ENCODE assay signal across 9 mouse cellular contexts in genomic region chr12:86983470-86984193, GRCm38 (mm10). TPM values are rescaled to one million over a fixed set of nuclear protein-coding genes. Genes with fewer than 3 reads are reported as not detected.
DNase-seq lines count a peak whose midpoint lies in the region; ATAC-seq and TF ChIP-seq lines count a peak whose summit lies in the region.
"Had no signal": no experiment of that assay in that cellular context is flagged by ENCODE, and none has a peak within 500 bp of the region (broad histone marks: within the 10 kb centered on the region; RNA-seq: fewer than 3 reads in every experiment).

No protein-coding gene starts in this region.

- H3K36me3 ChIP-seq in liver, embryonic 12.5 days = no peaks in the 10 kb centered on the region
- H3K36me3 ChIP-seq in embryonic facial prominence, embryonic 11.5 days (replicated peaks; ENCODE audit: control insufficient read depth, insufficient read depth, low read depth, low read length) = no peaks in the 10 kb centered on the region
- H3K36me3 ChIP-seq in heart, embryonic 11.5 days (ENCODE audit: control insufficient read depth, insufficient read depth, low read length) = no peaks in the 10 kb centered on the region
- H3K36me3 ChIP-seq in kidney, embryonic 14.5 days (ENCODE audit: control insufficient read depth, insufficient read depth, low read length) = no peaks in the 10 kb centered on the region
- no peaks in the 10 kb centered on the region for H3K36me3 ChIP-seq in lung, embryonic 14.5 days (ENCODE audit: insufficient read depth)
- no peaks in the 10 kb centered on the region for H3K36me3 ChIP-seq in neural tube, embryonic 15.5 days
- H3K36me3 ChIP-seq: G1E had no signal

- DNase-seq in liver = peak; percentile 66
- DNase-seq in embryonic facial prominence, embryonic 11.5 days (ENCODE audit: low spot score) = peak; percentile 92
- peak; percentile 89 for DNase-seq in lung, embryonic 14.5 days

- H3K4me2 ChIP-seq in liver, embryonic 12.5 days = no peak overlapping the region
- 0 out of 2 replicates have a peak overlapping the region, but pooled peaks have one; percentile 25 for H3K4me2 ChIP-seq in embryonic facial prominence, embryonic 11.5 days (ENCODE audit: low read depth, low read length)
- H3K4me2 ChIP-seq in heart, embryonic 11.5 days = peak overlapping the region; percentile 40
- H3K4me2 ChIP-seq in kidney, embryonic 14.5 days (replicated peaks; ENCODE audit: low read depth, low read length) = no peak overlapping the region
- no peak overlapping the region for H3K4me2 ChIP-seq in lung, embryonic 14.5 days
- H3K4me2 ChIP-seq in neural tube, embryonic 15.5 days = peak overlapping the region; percentile 47

- H3K9ac ChIP-seq in liver, embryonic 12.5 days = no peak overlapping the region
- no peak overlapping the region for H3K9ac ChIP-seq in embryonic facial prominence, embryonic 11.5 days (replicated peaks; ENCODE audit: low read length)
- no peak overlapping the region for H3K9ac ChIP-seq in heart, embryonic 11.5 days (ENCODE audit: low read depth, low read length)
- no peak overlapping the region for H3K9ac ChIP-seq in kidney, embryonic 14.5 days (ENCODE audit: low read depth, low read length)
- H3K9ac ChIP-seq in lung, embryonic 14.5 days = no peak overlapping the region
- H3K9ac ChIP-seq in neural tube, embryonic 15.5 days (replicated peaks) = 0 out of 2 replicates have a peak overlapping the region, but pooled peaks have one; percentile 1

- H3K27me3 ChIP-seq in liver, embryonic 12.5 days (replicated peaks) = peaks cover 96% of the 10 kb centered on the region
- peaks cover 10% of the 10 kb centered on the region for H3K27me3 ChIP-seq in embryonic facial prominence, embryonic 11.5 days (ENCODE audit: control insufficient read depth, insufficient read depth, low read length)
- peaks cover 79% of the 10 kb centered on the region for H3K27me3 ChIP-seq in heart, embryonic 11.5 days (ENCODE audit: control insufficient read depth, insufficient read depth, low read length)
- H3K27me3 ChIP-seq in kidney, embryonic 14.5 days (ENCODE audit: control insufficient read depth, insufficient read depth, low read length) = peaks cover 29% of the 10 kb centered on the region
- H3K27me3 ChIP-seq in lung, embryonic 14.5 days (ENCODE audit: insufficient read depth, low read length) = peaks cover 51% of the 10 kb centered on the region
- H3K27me3 ChIP-seq in neural tube, embryonic 15.5 days (replicated peaks) = peaks cover 70% of the 10 kb centered on the region

- no peak overlapping the region for H3K27ac ChIP-seq in liver, embryonic 12.5 days
- H3K27ac ChIP-seq in embryonic facial prominence, embryonic 11.5 days (replicated peaks; ENCODE audit: low read depth, low read length) = no peak overlapping the region
- H3K27ac ChIP-seq in heart, embryonic 11.5 days (ENCODE audit: low read depth, low read length) = no peak overlapping the region
- no peak overlapping the region for H3K27ac ChIP-seq in kidney, embryonic 14.5 days (ENCODE audit: low read depth, low read length)
- no peak overlapping the region for H3K27ac ChIP-seq in lung, embryonic 14.5 days (ENCODE audit: low read depth)
- no peak overlapping the region for H3K27ac ChIP-seq in neural tube, embryonic 15.5 days (replicated peaks)

- no peak overlapping the region for H3K4me3 ChIP-seq in liver, embryonic 12.5 days
- H3K4me3 ChIP-seq in embryonic facial prominence, embryonic 11.5 days (ENCODE audit: low read depth, low read length) = no peak overlapping the region
- H3K4me3 ChIP-seq in heart, embryonic 11.5 days (ENCODE audit: low read depth, low read length) = no peak overlapping the region
- no peak overlapping the region for H3K4me3 ChIP-seq in kidney, embryonic 14.5 days (ENCODE audit: low read length)
- no peak overlapping the region for H3K4me3 ChIP-seq in lung, embryonic 14.5 days (ENCODE audit: low read depth, low read length)
- peak overlapping the region; percentile 4; the same call in 1 of the 2 replicates for H3K4me3 ChIP-seq in neural tube, embryonic 15.5 days (replicated peaks)

- no peaks in the 10 kb centered on the region for H3K4me1 ChIP-seq in liver, embryonic 12.5 days
- H3K4me1 ChIP-seq in embryonic facial prominence, embryonic 11.5 days (ENCODE audit: control insufficient read depth, insufficient read depth, low read length) = no peaks in the 10 kb centered on the region
- no peaks in the 10 kb centered on the region for H3K4me1 ChIP-seq in heart, embryonic 11.5 days (ENCODE audit: control insufficient read depth, insufficient read depth, low read length)
- no peaks in the 10 kb centered on the region for H3K4me1 ChIP-seq in kidney, embryonic 14.5 days (ENCODE audit: control insufficient read depth, insufficient read depth, low read length)
- H3K4me1 ChIP-seq in lung, embryonic 14.5 days (ENCODE audit: insufficient read depth) = no peaks in the 10 kb centered on the region
- H3K4me1 ChIP-seq in neural tube, embryonic 15.5 days = peaks cover 17% of the 10 kb centered on the region

- 6% methylated on average over 28 of the region's 28 CpGs for WGBS in liver, embryonic 12.5 days (ENCODE audit: insufficient replicate concordance)
- 3% methylated on average over 28 of the region's 28 CpGs for WGBS in embryonic facial prominence, embryonic 11.5 days
- WGBS in heart, embryonic 11.5 days (ENCODE audit: insufficient replicate concordance) = 3% methylated on average over 27 of the region's 28 CpGs
- 3% methylated on average over 28 of the region's 28 CpGs for WGBS in kidney, embryonic 14.5 days
- WGBS in lung, embryonic 14.5 days = 4% methylated on average over 27 of the region's 28 CpGs
- WGBS in neural tube, embryonic 15.5 days = 3% methylated on average over 28 of the region's 28 CpGs

- ATAC-seq in liver, embryonic 12.5 days = no peak
- ATAC-seq in embryonic facial prominence, embryonic 11.5 days (replicated peaks; ENCODE audit: insufficient number of reproducible peaks, low FRiP score, low TSS enrichment, low read depth) = peak; percentile 69
- no peak for ATAC-seq in heart, embryonic 11.5 days (replicated peaks; ENCODE audit: insufficient number of reproducible peaks, low FRiP score, low TSS enrichment)
- ATAC-seq in kidney, embryonic 14.5 days (ENCODE audit: low FRiP score, low TSS enrichment) = peak; percentile 61
- peak; percentile 69; the same call in 1 of the 2 replicates for ATAC-seq in lung, embryonic 14.5 days (ENCODE audit: insufficient read depth)
- ATAC-seq in neural tube, embryonic 15.5 days (ENCODE audit: low FRiP score) = peak; percentile 58
- ATAC-seq in monocyte, adult 5-6 weeks (replicated peaks; ENCODE audit: insufficient number of reproducible peaks, low FRiP score, low TSS enrichment, poor library complexity, severe bottlenecking) = no peak

- no peaks in the 10 kb centered on the region for H3K9me3 ChIP-seq in liver, embryonic 12.5 days (replicated peaks)
- H3K9me3 ChIP-seq in embryonic facial prominence, embryonic 11.5 days (replicated peaks; ENCODE audit: control insufficient read depth, low read length) = no peaks in the 10 kb centered on the region
- no peaks in the 10 kb centered on the region for H3K9me3 ChIP-seq in heart, embryonic 11.5 days (replicated peaks; ENCODE audit: control insufficient read depth, low read length)
- no peaks in the 10 kb centered on the region for H3K9me3 ChIP-seq in kidney, embryonic 14.5 days (ENCODE audit: control insufficient read depth, low read length)
- no peaks in the 10 kb centered on the region for H3K9me3 ChIP-seq in lung, embryonic 14.5 days (ENCODE audit: low read depth, low read length)
- no peaks in the 10 kb centered on the region for H3K9me3 ChIP-seq in neural tube, embryonic 15.5 days (replicated peaks)
- H3K9me3 ChIP-seq: G1E had no signal

- no peak for TF ChIP-seq CTCF in lung, embryonic 14.5 days (IDR thresholded peaks at IDR 0.05; ENCODE audit: low read depth)

RNA-seq across cellular contexts. Expression of gene Zdhhc22, which starts 6.6 kb away (rescaled TPM):
- not detected in 2 replicates for polyA plus RNA-seq in liver, embryonic 12.5 days (2016; fragmentation: Nextera tagmentation; extraction: Ambion mirVana)
- polyA plus RNA-seq in embryonic facial prominence, embryonic 11.5 days (2014; fragmentation: Nextera tagmentation; extraction: Ambion mirVana) = 0.57 and 0.72 TPM in 2 replicates
- 0.20 TPM in 1 of 2 replicates, not detected in the other for polyA plus RNA-seq in heart, embryonic 11.5 days (2014; fragmentation: Nextera tagmentation; extraction: Ambion mirVana)
- not detected in 2 replicates for polyA plus RNA-seq in kidney, embryonic 14.5 days (2014; fragmentation: Nextera tagmentation; extraction: Ambion mirVana)
- polyA plus RNA-seq in lung, embryonic 14.5 days (2014; fragmentation: Nextera tagmentation; extraction: Ambion mirVana) = 0.05 TPM in 1 of 2 replicates, not detected in the other
- polyA plus RNA-seq in neural tube, embryonic 15.5 days (2015; fragmentation: Nextera tagmentation; extraction: Ambion mirVana) = 18.2 and 19.4 TPM in 2 replicates
- 0.38 TPM in 1 of 3 replicates, not detected in the others for total RNA-seq in monocyte, adult 5-6 weeks (2017)
- polyA plus RNA-seq: G1E had no signal

RNA-seq across cellular contexts. Expression of gene Cipc, which starts 36.8 kb away (rescaled TPM):
- polyA plus RNA-seq in liver, embryonic 12.5 days (2016; fragmentation: Nextera tagmentation; extraction: Ambion mirVana) = 18.0 and 19.2 TPM in 2 replicates
- polyA plus RNA-seq in embryonic facial prominence, embryonic 11.5 days (2014; fragmentation: Nextera tagmentation; extraction: Ambion mirVana) = 30.8 and 33.5 TPM in 2 replicates
- polyA plus RNA-seq in heart, embryonic 11.5 days (2014; fragmentation: Nextera tagmentation; extraction: Ambion mirVana) = 26.7 and 31.0 TPM in 2 replicates
- polyA plus RNA-seq in kidney, embryonic 14.5 days (2014; fragmentation: Nextera tagmentation; extraction: Ambion mirVana) = 12.6 and 30.4 TPM in 2 replicates
- 22.4 and 24.3 TPM in 2 replicates for polyA plus RNA-seq in lung, embryonic 14.5 days (2014; fragmentation: Nextera tagmentation; extraction: Ambion mirVana)
- 37.2 and 40.8 TPM in 2 replicates for polyA plus RNA-seq in neural tube, embryonic 15.5 days (2015; fragmentation: Nextera tagmentation; extraction: Ambion mirVana)
- total RNA-seq in monocyte, adult 5-6 weeks (2017) = 25.1 to 34.7 TPM (median 25.9 TPM) in 3 replicates

RNA-seq across cellular contexts. Expression of gene Tmem63c, which starts 37.5 kb away (rescaled TPM):
- not detected in 2 replicates for polyA plus RNA-seq in liver, embryonic 12.5 days (2016; fragmentation: Nextera tagmentation; extraction: Ambion mirVana)
- 0.14 and 0.18 TPM in 2 replicates for polyA plus RNA-seq in embryonic facial prominence, embryonic 11.5 days (2014; fragmentation: Nextera tagmentation; extraction: Ambion mirVana)
- polyA plus RNA-seq in heart, embryonic 11.5 days (2014; fragmentation: Nextera tagmentation; extraction: Ambion mirVana) = not detected in 2 replicates
- polyA plus RNA-seq in kidney, embryonic 14.5 days (2014; fragmentation: Nextera tagmentation; extraction: Ambion mirVana) = 0.08 TPM in 1 of 2 replicates, not detected in the other
- not detected in 2 replicates for polyA plus RNA-seq in lung, embryonic 14.5 days (2014; fragmentation: Nextera tagmentation; extraction: Ambion mirVana)
- 10.8 and 12.3 TPM in 2 replicates for polyA plus RNA-seq in neural tube, embryonic 15.5 days (2015; fragmentation: Nextera tagmentation; extraction: Ambion mirVana)
- total RNA-seq in monocyte, adult 5-6 weeks (2017) = not detected in 3 replicates
- total RNA-seq: G1E had no signal
- polyA plus RNA-seq: G1E had no signal

Comparison
In these comparisons a context has a peak if more than half of its experiments do, and no peak if none do; other contexts are left out.
1. ATAC-seq: peak in embryonic facial prominence, embryonic 11.5 days (single experiment), kidney, embryonic 14.5 days (single experiment), lung, embryonic 14.5 days (single experiment) and neural tube, embryonic 15.5 days (single experiment); none in liver, embryonic 12.5 days (single experiment), heart, embryonic 11.5 days (single experiment) and monocyte, adult 5-6 weeks (single experiment).
2. H3K4me2 ChIP-seq: peak in embryonic facial prominence, embryonic 11.5 days (single experiment), heart, embryonic 11.5 days (single experiment) and neural tube, embryonic 15.5 days (single experiment); none in liver, embryonic 12.5 days (single experiment), kidney, embryonic 14.5 days (single experiment) and lung, embryonic 14.5 days (single experiment).
3. RNA of gene Zdhhc22, which starts 6.6 kb away (polyA plus RNA-seq): 18.2 to 19.4 TPM in neural tube, embryonic 15.5 days; 0.57 to 0.72 TPM in embryonic facial prominence, embryonic 11.5 days, 0.05 TPM in lung, embryonic 14.5 days, not detected in liver, embryonic 12.5 days, 0.20 TPM in heart, embryonic 11.5 days and not detected in kidney, embryonic 14.5 days; every median in the first group is over 10 times any median in the second.
4. Peak in every context shown above with its lines, with median percentiles within 50 percentile points of each other: DNase-seq.